Mouse (Mus musculus) myocyte (in vitro differentiated cells): ENCODE results near the gene Fam69b.

Experiments
- CEBPB ChIP-seq: IDR thresholded peaks from 2 replicates; pipeline ENCODE4 v1.6.1; 2011; ENCODE audit warnings: mild to moderate bottlenecking, moderate library complexity; ENCODE audit not compliant: poor library complexity, insufficient read depth, severe bottlenecking
- E2F4 ChIP-seq: IDR thresholded peaks from one replicate; pipeline ENCODE4 v1.6.1; 2011; ENCODE audit warnings: mild to moderate bottlenecking, control low read depth, moderate library complexity; ENCODE audit not compliant: insufficient read depth
- MAX ChIP-seq: IDR thresholded peaks from one replicate; pipeline ENCODE4 v1.6.1; 2011; ENCODE audit warnings: low read depth, mild to moderate bottlenecking, control low read depth
- MYOD1 ChIP-seq, 3 experiments: IDR thresholded peaks; one replicate each; pipeline ENCODE4 v1.6.1; 2011; ENCODE audit warnings: control low read depth in 2 of 3, low read depth in 2 of 3, mild to moderate bottlenecking in 2 of 3, moderate library complexity in 1 of 3; ENCODE audit not compliant: insufficient read length in 2 of 3, control insufficient read depth in 1 of 3
- MYOG ChIP-seq, 3 experiments: IDR thresholded peaks; one replicate each; pipeline ENCODE4 v1.6.1; 2011; ENCODE audit warnings: control low read depth in 2 of 3, low read depth in 2 of 3, mild to moderate bottlenecking in 2 of 3; ENCODE audit not compliant: insufficient read length in 2 of 3, control insufficient read depth in 1 of 3, insufficient read depth in 1 of 3
- POLR2A ChIP-seq: IDR thresholded peaks from one replicate; pipeline ENCODE4 v1.6.1; 2011; ENCODE audit warnings: low read depth, mild to moderate bottlenecking, control low read depth, moderate library complexity; ENCODE audit not compliant: insufficient read length
- POLR2AphosphoS2 ChIP-seq: IDR thresholded peaks from one replicate; pipeline ENCODE4 v1.6.1; 2011; ENCODE audit warnings: low read depth, control low read depth; ENCODE audit not compliant: insufficient read length
- SRF ChIP-seq: IDR thresholded peaks from one replicate; pipeline ENCODE4 v1.6.1; 2011; ENCODE audit warnings: low read depth; ENCODE audit not compliant: control insufficient read depth, insufficient read length
- TCF12 ChIP-seq: IDR thresholded peaks from one replicate; pipeline ENCODE4 v1.6.1; 2011; ENCODE audit warnings: mild to moderate bottlenecking, control low read depth; ENCODE audit not compliant: poor library complexity, insufficient read depth, severe bottlenecking
- TCF3 ChIP-seq: IDR thresholded peaks from one replicate; pipeline ENCODE4 v1.6.1; 2011; ENCODE audit warnings: low read depth, control low read depth; ENCODE audit not compliant: insufficient read length
- USF1 ChIP-seq: IDR thresholded peaks from one replicate; pipeline ENCODE4 v1.6.1; 2011; ENCODE audit warnings: low read depth, mild to moderate bottlenecking, control low read depth, moderate library complexity

GRCm38 (mm10) chr2:26597810-26598209 is 30.4 kb upstream of the Fam69b start:
- TF ChIP-seq POLR2A (no peak), SRF (no peak), POLR2AphosphoS2 (no peak), MYOD1 (IDR thresholded peaks at IDR 0.05; ENCODE audit: control insufficient read depth in 1 of 3, insufficient read length in 2 of 3, low read depth in 2 of 3) (no peak), E2F4 (no peak), TCF3 (no peak), TCF12 (no peak), MAX (no peak), USF1 (no peak), CEBPB (no peak), MYOG (IDR thresholded peaks at IDR 0.05; ENCODE audit: control insufficient read depth in 1 of 3, insufficient read depth in 1 of 3, insufficient read length in 2 of 3, low read depth in 2 of 3) (no peak)
